Mouse (Mus musculus) spleen, postnatal 36 days (tissue): ENCODE results near the gene Fat4.

ENCODE experiments used
- DNase-seq, 2 experiments: peaks; one replicate each; pipeline ENCODE4 v3.0.0; 2022; ENCODE audit warnings: low spot score in 2 of 2, mixed read lengths in 1 of 2

The Fat4 gene

GRCm38 (mm10) chr3:38962328-38962727 is 75.6 kb downstream of the Fat4 start:
- DNase-seq, result no peak

GRCm38 (mm10) chr3:38967480-38967879 is 80.7 kb downstream of the Fat4 start:
- DNase-seq, result no peak

- no peak for DNase-seq
Measured at GRCm38 (mm10) chr3:38986379-38986778, 99.6 kb downstream of the Fat4 start.

DNA sequence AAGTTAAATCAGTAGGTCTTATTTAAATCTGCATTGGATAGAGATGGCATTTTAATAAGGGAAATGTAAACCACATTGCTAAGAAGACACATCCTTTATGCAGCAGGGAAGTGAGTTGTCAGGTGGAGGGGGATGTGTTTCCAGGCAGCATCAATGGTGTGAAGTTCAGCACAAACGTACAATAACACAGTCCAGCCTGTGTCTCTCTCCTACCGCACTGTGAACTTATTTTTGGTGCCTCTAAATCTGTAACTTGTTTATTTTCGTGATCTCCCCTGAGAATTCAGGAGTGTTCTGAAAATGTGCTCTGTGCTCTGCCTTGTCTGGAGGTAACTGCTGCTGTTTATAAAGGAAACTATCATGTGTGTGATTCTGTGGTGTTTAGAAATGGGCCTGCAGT is 102.4 kb downstream of the Fat4 start:
- DNase-seq, result no peak

- DNase-seq, result no peak
Measured at GRCm38 (mm10) chr3:39000011-39000410, 113.3 kb downstream of the Fat4 start.

DNA sequence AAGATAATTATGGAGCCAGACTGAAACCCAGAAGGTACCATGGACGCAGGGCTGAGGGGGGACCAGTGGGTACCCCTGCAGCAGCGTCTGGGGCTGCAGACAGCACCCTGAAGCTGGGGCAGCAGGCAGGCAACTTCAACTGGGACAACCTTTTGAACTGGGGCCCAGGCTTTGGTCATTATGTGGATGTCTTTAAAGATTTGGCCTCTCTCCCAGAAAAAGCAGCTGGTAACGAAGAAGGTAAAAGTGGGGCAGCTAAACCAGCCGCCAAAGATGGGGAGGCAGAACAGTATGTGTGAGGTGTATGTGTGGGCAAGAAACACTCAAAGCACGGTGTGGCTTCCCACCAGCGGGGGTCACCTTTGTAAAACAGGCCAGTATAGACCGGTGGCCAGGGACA is 123.8 kb downstream of the Fat4 start:
- DNase-seq, result no peak

DNA sequence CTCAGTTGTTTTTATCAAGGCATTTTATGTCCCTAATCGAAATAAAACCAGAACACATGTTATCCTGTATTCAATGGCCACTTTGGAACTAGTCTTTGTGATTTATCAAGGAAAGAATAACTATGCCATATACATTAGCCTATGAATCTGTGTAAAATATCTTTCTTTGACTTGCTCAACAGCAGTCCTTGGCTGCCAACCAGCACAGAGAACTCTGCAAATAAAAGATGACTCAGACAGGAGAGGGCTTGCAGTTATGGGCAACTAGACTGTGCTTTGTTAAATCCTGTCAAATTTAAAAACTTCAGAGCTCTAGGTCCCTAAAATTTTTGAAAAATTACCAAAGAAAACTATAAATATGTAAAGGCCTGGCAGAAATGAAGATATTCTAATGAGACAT is 130.9 kb downstream of the Fat4 start:
- DNase-seq, result no peak

- no peak for DNase-seq
Measured at GRCm38 (mm10) chr3:39036113-39036512, 149.4 kb downstream of the Fat4 start.

DNA sequence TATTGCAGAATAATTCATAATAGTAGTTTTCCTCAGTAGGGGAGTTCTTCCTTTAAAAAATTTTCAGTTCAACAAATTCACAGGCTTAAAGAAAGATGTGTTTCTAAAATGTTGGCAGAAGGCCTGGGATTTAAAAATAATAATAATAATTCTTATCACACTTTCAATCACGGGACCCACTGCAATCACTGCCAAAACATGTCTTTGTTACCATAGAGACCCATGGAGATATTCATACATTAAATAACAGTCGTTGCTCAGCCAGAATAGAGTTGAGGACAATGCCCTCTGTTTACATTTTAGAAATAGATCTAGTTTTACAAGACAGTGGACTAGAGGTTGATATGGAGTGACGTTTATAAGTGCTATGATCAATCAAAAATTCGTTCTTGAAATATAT is 159.7 kb downstream of the Fat4 start:
- no peak for DNase-seq

DNA sequence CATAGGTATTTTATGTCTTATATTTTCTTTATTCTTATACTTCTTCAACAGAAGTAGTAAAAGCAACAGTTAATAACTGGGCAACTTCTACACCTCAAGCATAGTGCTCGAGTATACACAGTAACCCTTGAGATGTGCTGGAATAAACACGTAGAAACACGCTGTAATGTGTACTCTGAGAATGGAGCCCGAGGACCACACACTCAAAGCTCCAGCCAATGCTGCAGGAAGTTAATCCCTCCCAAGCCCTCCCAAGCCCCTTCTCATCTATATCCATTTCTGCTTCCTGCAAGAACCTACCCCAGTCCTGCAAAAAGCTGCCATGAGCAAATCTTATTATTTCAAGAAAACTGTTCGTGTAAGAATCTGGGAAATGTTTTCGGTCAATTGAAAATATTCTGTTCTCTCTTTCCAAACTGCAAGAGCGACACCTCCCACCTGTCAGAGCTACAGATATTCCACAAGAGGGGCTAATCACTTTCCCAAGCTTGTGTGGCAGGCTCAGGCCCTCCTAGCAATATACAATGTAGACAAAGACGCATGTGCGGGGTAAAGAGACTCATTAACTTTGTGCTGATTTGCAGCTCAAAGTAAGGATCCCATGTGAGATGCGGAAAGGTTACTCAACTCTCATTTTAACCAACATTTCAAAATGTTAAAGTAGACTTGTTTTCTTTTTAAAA is 161.0 kb downstream of the Fat4 start:
- no peak for DNase-seq

- DNase-seq, result no peak
Measured at GRCm38 (mm10) chr3:39048304-39048667, 161.5 kb downstream of the Fat4 start.

DNA sequence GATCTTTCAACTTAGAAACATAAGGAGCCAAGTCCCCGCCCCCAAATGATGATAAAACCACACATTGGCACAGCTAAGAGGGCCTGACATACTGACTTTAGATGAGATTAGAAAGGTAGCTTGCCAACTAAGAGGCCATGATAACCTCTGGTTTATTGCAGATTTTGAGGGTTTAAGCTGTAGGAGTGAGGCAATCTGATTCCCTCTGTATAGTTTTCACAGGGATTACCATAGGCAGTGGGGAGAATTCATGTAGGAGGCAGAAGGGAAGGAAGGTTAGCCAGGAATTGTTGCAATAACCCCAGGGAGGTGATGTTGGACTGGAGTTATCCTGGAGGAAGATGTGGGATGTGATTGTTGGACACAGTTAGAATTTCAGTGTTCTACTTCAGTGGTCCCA is 163.4 kb downstream of the Fat4 start:
- no peak for DNase-seq

DNA sequence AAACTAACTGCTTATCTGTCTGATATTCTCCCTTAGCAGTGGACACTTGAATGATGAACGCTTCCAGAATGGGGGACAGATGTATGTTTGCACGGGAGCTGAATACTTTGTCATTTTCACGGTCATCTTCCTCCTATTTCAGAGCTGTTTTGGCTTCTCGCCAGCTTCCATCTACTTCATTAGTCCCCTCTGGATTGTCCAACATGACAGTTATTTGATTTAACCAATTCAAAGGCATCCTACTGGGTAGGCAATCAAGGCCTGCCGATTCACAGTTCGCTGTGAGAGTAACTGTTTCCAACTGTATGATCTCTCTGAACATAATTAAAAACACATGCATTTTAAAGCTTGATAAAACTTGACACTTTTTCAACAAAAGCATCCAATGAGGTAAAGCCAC is 166.3 kb downstream of the Fat4 start:
- no peak for DNase-seq
